Mouse (Mus musculus) spleen, adult 2 months (tissue): ENCODE results near the gene Lig1.

Source experiments
- CTCF ChIP-seq: fragments of 200-500 bp; IDR thresholded peaks from 2 replicates; pipeline ENCODE4 v1.5.1; 2011; ENCODE audit warnings: mild to moderate bottlenecking, inconsistent platforms; ENCODE audit not compliant: insufficient read depth, insufficient read length, insufficient replicate concordance; ENCODE audit errors: extremely low read depth
- POLR2A ChIP-seq: fragments of 200-500 bp; IDR thresholded peaks from 2 replicates; pipeline ENCODE4 v1.6.1; 2011; ENCODE audit warnings: low read depth, low read length, inconsistent platforms

DNA sequence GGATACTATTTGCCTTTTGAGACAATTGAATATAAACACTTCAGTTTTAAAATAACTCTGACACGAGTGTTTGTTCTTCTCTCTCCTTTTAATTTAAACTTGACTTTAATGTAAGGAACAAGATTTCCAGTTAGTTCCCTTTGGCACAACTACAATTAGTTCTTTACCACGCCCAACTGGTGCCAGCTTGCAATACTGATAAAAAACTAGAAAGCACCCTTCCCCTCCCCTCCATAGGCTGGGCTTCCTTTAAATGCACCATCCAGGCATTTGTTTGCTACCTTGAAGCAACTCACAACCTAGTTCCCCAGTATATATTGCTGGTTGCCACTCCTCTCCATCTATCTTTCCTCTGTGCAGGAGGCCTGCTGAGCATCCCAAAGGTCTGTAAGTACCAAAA is 47.2 kb downstream of the Lig1 start, which contains the start of gene Pla2g4c:
- TF ChIP-seq POLR2A = no peak
- TF ChIP-seq CTCF = no peak
